Mouse (Mus musculus): ENCODE results near the gene Dok1. TPM values are rescaled to one million over a fixed set of nuclear protein-coding genes. Genes with fewer than 3 reads are reported as not detected.

Gene Dok1
- polyA plus RNA-seq, 1 experiment from 2014 or later, result 21.1 TPM

DNA sequence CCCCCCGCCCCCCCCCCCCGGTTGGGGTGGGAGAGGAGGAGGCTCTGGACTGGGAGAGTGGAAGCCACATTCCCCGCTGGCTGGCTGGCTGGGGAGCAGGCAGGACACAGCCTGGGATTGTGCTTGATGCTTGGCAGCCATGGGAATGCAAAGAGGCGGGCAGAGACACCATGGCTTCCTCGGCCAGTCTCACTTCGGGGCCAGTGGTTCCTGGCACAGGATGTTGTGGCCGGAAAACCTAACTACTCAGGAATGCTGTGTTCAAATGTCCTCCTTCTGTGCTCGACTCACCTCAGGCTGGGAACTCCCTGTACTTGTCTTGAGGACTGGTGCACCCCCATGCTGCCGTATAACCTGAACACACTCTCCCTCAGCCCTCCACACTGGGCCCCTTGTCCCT, 5.6 kb downstream of the Dok1 start:
- Histone ChIP-seq H3K27ac (replicated peaks) (0 out of 2 replicates have a peak overlapping the region, but pooled peaks have one; percentile 52), H3K27me3 (0 out of 2 replicates have a peak, but pooled peaks cover 15% of the 10 kb centered on the region), H3K9ac (no peak overlapping the region), H3K4me1 (replicated peaks) (peaks cover 78% of the 10 kb centered on the region), H3K9me3 (replicated peaks) (no peaks in the 10 kb centered on the region), H3K4me3 (replicated peaks) (no peak overlapping the region), H3K4me2 (no peak overlapping the region), H3K36me3 (replicated peaks) (peaks cover 30% of the 10 kb centered on the region)
- WGBS (ENCODE audit: insufficient replicate concordance), result 44% methylated on average over 8 of the region's 9 CpGs
- ATAC-seq (ENCODE audit: insufficient read depth), result no peak

DNA sequence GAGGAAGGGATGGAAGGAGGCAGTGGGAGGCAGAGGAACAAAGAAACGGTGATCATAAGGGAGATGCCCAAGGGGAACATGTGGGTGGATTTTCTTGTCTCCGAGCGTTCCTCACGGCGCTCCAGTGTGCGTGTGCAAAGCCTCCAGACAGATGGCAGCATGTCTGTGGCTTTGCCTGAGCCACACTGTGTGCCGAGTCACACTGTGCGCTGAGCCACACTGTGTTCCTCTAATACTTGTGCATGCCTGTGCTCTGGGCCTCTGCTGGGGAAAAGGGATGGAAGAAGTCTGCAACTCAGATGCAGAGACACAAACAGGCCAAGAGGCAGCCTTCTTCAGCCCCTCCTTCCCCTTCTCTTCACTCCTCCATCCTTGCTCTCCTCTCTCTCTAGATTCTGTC, 6.0 kb downstream of the Dok1 start:
- no peaks in the 10 kb centered on the region for H3K9me3 ChIP-seq (replicated peaks)
- peaks cover 30% of the 10 kb centered on the region for H3K36me3 ChIP-seq (replicated peaks)
- 0 out of 2 replicates have a peak, but pooled peaks cover 13% of the 10 kb centered on the region for H3K27me3 ChIP-seq
- H3K4me1 ChIP-seq (replicated peaks), result peaks cover 78% of the 10 kb centered on the region
- H3K9ac ChIP-seq, result no peak overlapping the region
- H3K27ac ChIP-seq (replicated peaks), result 0 out of 2 replicates have a peak overlapping the region, but pooled peaks have one; percentile 52
- H3K4me2 ChIP-seq, result no peak overlapping the region
- 71% methylated on average over 8 of the region's 8 CpGs for WGBS (ENCODE audit: insufficient replicate concordance)
- H3K4me3 ChIP-seq (replicated peaks), result no peak overlapping the region
- no peak for ATAC-seq (ENCODE audit: insufficient read depth)

DNA sequence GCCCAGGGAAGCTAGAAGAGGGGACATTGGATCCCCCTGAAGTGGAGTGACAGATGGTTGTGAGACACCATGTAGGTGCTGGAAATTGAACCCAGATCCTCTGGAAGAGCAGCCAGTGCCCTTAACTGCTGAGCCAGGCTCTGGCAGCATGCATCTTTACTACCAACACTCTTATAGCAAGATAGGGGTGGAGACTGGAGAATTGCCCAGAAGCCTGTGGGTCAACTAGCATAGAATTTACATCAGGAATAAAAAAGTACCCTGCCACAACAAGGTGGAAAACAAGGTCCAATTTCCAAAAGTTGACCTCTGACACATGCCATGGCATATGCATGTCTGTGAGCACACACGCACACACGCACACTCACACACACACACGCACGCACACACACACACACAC, 8.1 kb downstream of the Dok1 start:
- Histone ChIP-seq H3K4me2 (no peak overlapping the region), H3K27me3 (no peaks in the 10 kb centered on the region), H3K27ac (replicated peaks) (peak overlapping the region; percentile 77), H3K36me3 (replicated peaks) (peaks cover 10% of the 10 kb centered on the region), H3K4me1 (replicated peaks) (peaks cover 78% of the 10 kb centered on the region), H3K9me3 (replicated peaks) (no peaks in the 10 kb centered on the region), H3K9ac (no peak overlapping the region), H3K4me3 (replicated peaks) (no peak overlapping the region)
- no peak for ATAC-seq (ENCODE audit: insufficient read depth)
- 87% methylated on average over 4 of the region's 4 CpGs for WGBS (ENCODE audit: insufficient replicate concordance)

DNA sequence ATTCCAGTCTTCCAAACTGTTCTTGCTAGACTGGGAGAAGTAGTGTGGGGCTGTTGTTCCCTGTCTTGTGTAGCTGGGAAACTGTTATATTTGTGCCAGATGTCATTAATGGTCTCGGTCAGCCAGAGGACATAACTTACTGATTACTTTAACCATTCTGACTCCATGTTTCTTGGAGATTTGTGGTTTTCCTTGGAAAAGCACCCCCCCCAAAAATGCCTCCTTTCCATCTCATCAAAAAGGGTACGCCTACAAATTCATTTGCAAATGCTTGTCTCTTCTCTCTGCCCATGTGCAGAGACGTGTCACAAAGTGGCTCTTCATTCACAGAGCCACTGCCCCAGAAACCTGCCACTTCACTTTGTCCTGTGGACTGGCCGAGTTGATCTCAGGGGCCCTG, 8.8 kb downstream of the Dok1 start:
- no peak overlapping the region for H3K9ac ChIP-seq
- peaks cover 80% of the 10 kb centered on the region for H3K4me1 ChIP-seq (replicated peaks)

DNA sequence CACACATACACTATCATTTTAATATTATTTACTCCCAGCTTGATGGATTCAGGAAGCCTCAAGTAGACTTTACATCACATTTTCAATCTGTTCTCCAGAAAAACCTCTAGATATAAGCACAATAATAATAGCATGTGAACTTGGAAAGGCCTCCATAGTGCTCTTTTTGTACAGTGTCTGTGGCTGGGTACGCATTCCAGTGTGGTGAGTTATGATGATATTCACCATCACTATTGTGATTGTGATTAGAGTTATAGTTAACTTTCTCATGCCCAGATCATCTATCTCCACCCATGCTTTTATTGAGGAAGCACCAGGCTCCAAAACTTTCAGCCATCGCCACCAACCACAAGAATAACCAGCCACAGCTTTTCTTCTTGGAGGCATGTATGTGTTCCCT, 9.5 kb downstream of the Dok1 start:
- Histone ChIP-seq H3K4me2 (no peak overlapping the region), H3K4me3 (replicated peaks) (no peak overlapping the region), H3K36me3 (replicated peaks) (no peaks in the 10 kb centered on the region), H3K9ac (no peak overlapping the region), H3K27ac (replicated peaks) (peak overlapping the region; percentile 77), H3K4me1 (replicated peaks) (peaks cover 82% of the 10 kb centered on the region), H3K27me3 (no peaks in the 10 kb centered on the region), H3K9me3 (replicated peaks) (no peaks in the 10 kb centered on the region)
- 85% methylated on average over 2 of the region's 2 CpGs for WGBS (ENCODE audit: insufficient replicate concordance)
- ATAC-seq (ENCODE audit: insufficient read depth), result no peak

More for the DNA sequence above, 8.8 kb downstream of the Dok1 start:
- 46% methylated on average over 4 of the region's 4 CpGs for WGBS (ENCODE audit: insufficient replicate concordance)
- Histone ChIP-seq H3K4me3 (replicated peaks) (no peak overlapping the region), H3K27me3 (no peaks in the 10 kb centered on the region), H3K4me2 (no peak overlapping the region), H3K36me3 (replicated peaks) (peaks cover 2% of the 10 kb centered on the region), H3K27ac (replicated peaks) (peak overlapping the region; percentile 77), H3K9me3 (replicated peaks) (no peaks in the 10 kb centered on the region)
- ATAC-seq (ENCODE audit: insufficient read depth), result no peak

DNA sequence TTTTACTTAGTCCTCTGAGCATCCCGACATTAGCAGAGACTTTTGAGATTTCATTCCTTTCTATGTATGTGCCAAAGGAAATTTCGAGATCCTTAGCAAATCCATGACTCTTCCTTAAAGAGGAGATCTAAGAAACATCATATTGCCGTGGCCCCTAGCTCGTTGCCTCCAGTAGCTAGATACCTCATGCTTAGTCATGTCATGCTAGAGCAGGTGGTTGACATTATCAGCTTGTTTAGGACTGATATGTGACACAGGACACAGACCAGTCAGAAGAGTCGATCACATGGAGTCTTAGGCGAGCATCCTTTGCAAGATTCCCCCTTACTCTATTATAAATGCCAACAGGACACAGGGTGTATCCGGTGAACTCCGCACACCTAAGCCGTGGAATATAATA, 10.3 kb downstream of the Dok1 start:
- 52% methylated on average over 9 of the region's 9 CpGs for WGBS (ENCODE audit: insufficient replicate concordance)
- ATAC-seq (ENCODE audit: insufficient read depth), result peak; percentile 85
- Histone ChIP-seq H3K9ac (no peak overlapping the region), H3K4me2 (peak overlapping the region; percentile 31), H3K27ac (replicated peaks) (peak overlapping the region; percentile 77), H3K27me3 (no peaks in the 10 kb centered on the region), H3K4me1 (replicated peaks) (peaks cover 83% of the 10 kb centered on the region), H3K36me3 (replicated peaks) (no peaks in the 10 kb centered on the region), H3K4me3 (replicated peaks) (no peak overlapping the region), H3K9me3 (replicated peaks) (no peaks in the 10 kb centered on the region)

DNA sequence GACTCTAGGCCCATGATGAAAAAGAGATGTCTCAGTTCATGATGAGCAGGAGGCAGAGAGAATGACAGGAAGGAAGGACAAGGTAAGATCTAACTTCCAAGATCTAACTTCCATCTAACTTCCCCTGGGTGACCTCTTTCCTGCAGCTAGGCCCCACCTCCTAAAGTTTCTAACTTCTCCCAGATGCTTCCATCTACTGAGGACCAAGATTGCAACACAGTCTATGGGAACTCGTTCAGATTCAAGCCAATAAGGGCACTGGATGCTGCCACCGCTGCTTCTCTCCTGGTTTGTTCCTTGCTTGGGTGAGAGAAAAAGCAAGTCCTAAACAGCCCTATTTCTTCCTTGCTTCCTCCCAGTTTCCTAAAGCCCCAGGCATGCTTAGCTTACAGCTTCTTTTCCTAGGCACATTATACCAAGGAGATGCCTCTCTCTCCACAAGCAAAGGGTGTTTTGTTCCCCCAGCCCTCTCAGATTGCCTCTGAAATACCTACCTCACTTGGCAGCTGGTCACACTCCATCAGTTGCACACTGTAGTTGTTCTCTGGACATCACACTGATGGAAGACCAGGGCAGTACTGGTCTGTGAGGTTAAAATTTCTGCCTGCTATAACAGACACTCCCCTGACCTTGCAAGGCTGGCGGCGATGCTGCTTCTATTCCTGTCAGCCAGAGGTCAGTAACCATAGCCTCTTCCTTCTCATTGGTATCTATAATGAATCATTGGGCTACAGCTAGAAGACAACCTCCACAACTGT, 12.3 kb downstream of the Dok1 start:
- H3K27ac ChIP-seq (replicated peaks), result peak overlapping the region; percentile 77
- peaks cover 88% of the 10 kb centered on the region for H3K4me1 ChIP-seq (replicated peaks)
- H3K4me3 ChIP-seq (replicated peaks), result no peak overlapping the region
- 0 out of 2 replicates have a peak overlapping the region, but pooled peaks have one; percentile 7 for H3K9ac ChIP-seq
- H3K9me3 ChIP-seq (replicated peaks), result no peaks in the 10 kb centered on the region
- H3K27me3 ChIP-seq, result no peaks in the 10 kb centered on the region
- ATAC-seq (ENCODE audit: insufficient read depth), result no peak
- H3K36me3 ChIP-seq (replicated peaks), result no peaks in the 10 kb centered on the region
- no peak overlapping the region for H3K4me2 ChIP-seq
- 76% methylated on average over 4 of the region's 4 CpGs for WGBS (ENCODE audit: insufficient replicate concordance)

DNA sequence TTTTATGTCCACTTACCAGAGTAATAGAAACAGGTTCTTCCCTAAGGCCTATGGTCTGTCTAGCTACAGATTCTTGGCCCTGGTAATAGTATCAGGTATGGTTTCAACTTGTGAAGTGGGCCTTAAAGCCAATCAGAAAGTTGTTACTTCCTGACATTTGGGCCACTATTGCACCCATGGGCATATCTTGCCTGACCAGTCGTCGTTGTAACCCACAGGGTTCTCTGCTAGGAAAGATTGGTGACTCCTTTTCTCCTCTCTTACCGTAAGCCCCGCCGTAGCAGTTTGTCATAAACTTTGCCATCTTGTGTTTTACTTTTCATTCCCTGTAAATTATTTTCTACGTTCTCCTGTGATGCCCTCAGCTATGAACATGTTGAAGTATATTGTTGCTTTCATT, 13.2 kb downstream of the Dok1 start:
- ATAC-seq (ENCODE audit: insufficient read depth), result peak; percentile 65
- Histone ChIP-seq H3K9me3 (replicated peaks) (no peaks in the 10 kb centered on the region), H3K4me2 (peak overlapping the region; percentile 44; the same call in 1 of the 2 replicates), H3K4me3 (replicated peaks) (no peak overlapping the region), H3K36me3 (replicated peaks) (no peaks in the 10 kb centered on the region), H3K27ac (replicated peaks) (peak overlapping the region; percentile 77), H3K27me3 (no peaks in the 10 kb centered on the region), H3K9ac (peak overlapping the region; percentile 23; the same call in 1 of the 2 replicates), H3K4me1 (replicated peaks) (peaks cover 94% of the 10 kb centered on the region)
- WGBS (ENCODE audit: insufficient replicate concordance), result 19% methylated on average over 6 of the region's 6 CpGs

DNA sequence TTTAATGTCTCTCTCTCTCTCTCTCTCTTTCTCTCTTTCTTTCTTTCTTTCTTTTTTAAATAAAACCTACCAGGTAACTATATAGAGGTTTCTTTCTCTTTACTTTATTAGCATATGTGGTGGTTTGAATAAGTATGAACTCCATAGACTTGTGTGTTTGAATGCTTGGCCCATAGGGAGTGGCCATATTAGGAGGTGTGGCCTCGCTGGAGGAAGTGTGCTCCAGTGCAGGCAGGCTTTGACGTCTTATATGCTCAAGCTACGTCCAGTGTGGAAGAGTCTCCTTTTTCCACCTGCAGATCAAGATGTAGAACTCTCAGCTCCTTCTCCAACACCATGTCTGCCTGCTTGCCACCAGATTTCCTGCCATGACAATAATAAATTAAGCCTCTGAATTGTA, 14.2 kb downstream of the Dok1 start:
- H3K27ac ChIP-seq (replicated peaks), result peak overlapping the region; percentile 77
- no peaks in the 10 kb centered on the region for H3K9me3 ChIP-seq (replicated peaks)
- H3K36me3 ChIP-seq (replicated peaks), result no peaks in the 10 kb centered on the region
- H3K9ac ChIP-seq, result no peak overlapping the region
- no peaks in the 10 kb centered on the region for H3K27me3 ChIP-seq
- WGBS (ENCODE audit: insufficient replicate concordance), result 57% methylated on average over 3 of the region's 3 CpGs
- no peak overlapping the region for H3K4me3 ChIP-seq (replicated peaks)
- ATAC-seq (ENCODE audit: insufficient read depth), result no peak
- peaks cover 92% of the 10 kb centered on the region for H3K4me1 ChIP-seq (replicated peaks)
- no peak overlapping the region for H3K4me2 ChIP-seq

DNA sequence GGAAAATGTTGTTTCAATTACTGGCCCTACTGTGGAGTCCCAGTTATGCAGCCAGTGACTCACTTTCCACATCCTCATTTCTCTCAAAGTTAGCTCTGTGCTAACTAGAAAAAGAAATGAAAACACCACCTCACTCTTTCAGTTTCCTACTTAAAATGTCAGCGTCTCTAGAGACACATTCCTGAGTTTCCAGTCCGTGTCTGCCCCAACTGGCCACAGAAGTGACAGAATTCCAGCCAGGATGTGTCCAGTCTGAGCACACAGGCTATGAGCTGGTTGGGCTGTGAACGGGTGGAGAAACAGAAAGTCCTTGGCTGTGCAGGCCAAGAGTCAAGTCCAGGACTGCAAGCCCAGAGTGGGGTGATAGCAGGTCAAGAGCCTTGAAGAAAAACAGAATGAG, 16.1 kb downstream of the Dok1 start:
- no peaks in the 10 kb centered on the region for H3K9me3 ChIP-seq (replicated peaks)
- H3K4me2 ChIP-seq, result peak overlapping the region; percentile 14
- H3K9ac ChIP-seq, result no peak overlapping the region
- H3K27me3 ChIP-seq, result no peaks in the 10 kb centered on the region
- WGBS (ENCODE audit: insufficient replicate concordance), result 67% methylated on average over 3 of the region's 3 CpGs
- ATAC-seq (ENCODE audit: insufficient read depth), result no peak
- H3K36me3 ChIP-seq (replicated peaks), result no peaks in the 10 kb centered on the region
- peaks cover 92% of the 10 kb centered on the region for H3K4me1 ChIP-seq (replicated peaks)
- no peak overlapping the region for H3K4me3 ChIP-seq (replicated peaks)
- H3K27ac ChIP-seq (replicated peaks), result peak overlapping the region; percentile 77

DNA sequence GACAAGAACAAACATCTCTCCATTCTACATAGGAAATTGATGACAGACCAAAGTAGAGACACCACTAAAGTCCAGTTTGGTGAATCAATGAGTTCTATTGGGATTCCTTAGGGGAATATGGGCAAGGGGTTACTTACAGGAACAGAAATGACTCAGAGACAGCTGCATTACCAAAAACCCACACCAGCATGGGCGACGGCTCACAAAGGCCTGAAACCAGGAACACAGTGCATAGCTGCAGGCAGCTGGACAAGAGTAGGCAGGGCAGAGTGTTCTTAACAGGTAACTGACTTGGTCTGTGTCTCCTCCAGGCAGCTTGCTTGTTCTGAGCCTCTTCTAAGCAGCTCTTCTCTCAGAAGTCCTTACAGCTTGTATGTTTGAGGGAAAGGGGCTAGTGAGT, 17.5 kb downstream of the Dok1 start:
- H3K4me1 ChIP-seq (replicated peaks), result peaks cover 92% of the 10 kb centered on the region
- H3K9ac ChIP-seq, result peak overlapping the region; percentile 49
- no peak for ATAC-seq (ENCODE audit: insufficient read depth)
- peak overlapping the region; percentile 99 for H3K27ac ChIP-seq (replicated peaks)
- H3K36me3 ChIP-seq (replicated peaks), result no peaks in the 10 kb centered on the region
- H3K9me3 ChIP-seq (replicated peaks), result no peaks in the 10 kb centered on the region
- H3K4me3 ChIP-seq (replicated peaks), result peak overlapping the region; percentile 30
- H3K27me3 ChIP-seq, result no peaks in the 10 kb centered on the region
- 59% methylated on average over 2 of the region's 2 CpGs for WGBS (ENCODE audit: insufficient replicate concordance)
- peak overlapping the region; percentile 61 for H3K4me2 ChIP-seq

All from liver, embryonic 15.5 days (tissue).